Mouse (Mus musculus) ES-E14 (cell line): ENCODE measurements around the gene Trim62. TPM values are rescaled to one million over a fixed set of nuclear protein-coding genes. Genes with fewer than 3 reads are reported as not detected.

Experiments used
- DNase-seq: peaks from one replicate; pipeline ENCODE4 v3.0.0-alpha.2; 2013; ENCODE audit warnings: low read depth, low spot score
- H3K27ac ChIP-seq: 2 replicates; pipeline ENCODE4 v1.5.1; 2012; ENCODE audit warnings: low read depth, mild to moderate bottlenecking, low read length, moderate library complexity, mixed read lengths; ENCODE audit not compliant: poor library complexity, insufficient read depth, severe bottlenecking
- H3K36me3 ChIP-seq: 2 replicates; pipeline ENCODE4 v1.6.1; 2012; ENCODE audit warnings: mild to moderate bottlenecking, low read length, moderate library complexity, mixed read lengths; ENCODE audit not compliant: control insufficient read depth, poor library complexity, insufficient read depth, severe bottlenecking
- H3K4me1 ChIP-seq, 2 experiments: fragments of 150-350 bp in 1 of 2; sonication (generic) in 1 of 2; 2 replicates each; pipeline ENCODE4 v1.6.1; 2012; ENCODE audit warnings: low read length in 2 of 2, mild to moderate bottlenecking in 1 of 2, mixed read lengths in 1 of 2; ENCODE audit not compliant: control insufficient read depth in 2 of 2, insufficient read depth in 2 of 2, poor library complexity in 1 of 2
- H3K4me3 ChIP-seq, 2 experiments: fragments of 150-350 bp in 1 of 2; sonication (generic) in 1 of 2; 2 replicates each; pipeline ENCODE4 v1.5.1; 2012; ENCODE audit warnings: low read length in 2 of 2, low read depth in 1 of 2, mild to moderate bottlenecking in 1 of 2, mixed read lengths in 1 of 2; ENCODE audit not compliant: insufficient read depth in 1 of 2, poor library complexity in 1 of 2, severe bottlenecking in 1 of 2
- H3K9ac ChIP-seq: 2 replicates; pipeline ENCODE4 v1.6.1; 2012; ENCODE audit warnings: low read depth, mild to moderate bottlenecking, low read length, mixed read lengths; ENCODE audit not compliant: poor library complexity, insufficient read depth, severe bottlenecking
- H3K9me3 ChIP-seq: fragments of 150-350 bp; sonication (generic); 2 replicates; pipeline ENCODE4 v1.6.1; 2012; ENCODE audit warnings: low read depth, mild to moderate bottlenecking, low read length; ENCODE audit not compliant: control insufficient read depth, insufficient read depth
- CHD2 ChIP-seq: IDR thresholded peaks from 2 replicates; pipeline ENCODE4 v1.6.1; 2014; ENCODE audit warnings: mild to moderate bottlenecking, low read depth, low read length, inconsistent platforms
- HCFC1 ChIP-seq: IDR thresholded peaks from 2 replicates; pipeline ENCODE4 v1.6.1; 2012; ENCODE audit warnings: low read length, inconsistent platforms, borderline replicate concordance; ENCODE audit not compliant: insufficient read depth
- MAFK ChIP-seq: IDR thresholded peaks from 2 replicates; pipeline ENCODE4 v1.6.1; 2014; ENCODE audit warnings: mild to moderate bottlenecking, low read depth, low read length, inconsistent platforms; ENCODE audit not compliant: insufficient read depth
- ZC3H11A ChIP-seq: IDR thresholded peaks from 2 replicates; pipeline ENCODE4 v1.6.1; 2012; ENCODE audit warnings: low read depth, mild to moderate bottlenecking, inconsistent platforms, low read length, borderline replicate concordance
- ZNF384 ChIP-seq: IDR thresholded peaks from 2 replicates; pipeline ENCODE4 v1.6.1; 2012; ENCODE audit warnings: low read depth, low read length, inconsistent platforms
- in situ Hi-C, 2 experiments: fragments of 600-800 bp; cut with MboI; formaldehyde crosslinking; loops; one replicate each; pipeline ENCODE4 v1.15.1; 2025; ENCODE audit warnings: low sequenced_read_pairs in 2 of 2, inconsistent platforms in 1 of 2; ENCODE audit not compliant: unreplicated experiment in 2 of 2
- total RNA-seq: library from RNA; depleted of rRNA; stranded (reverse); fragments of 300-350 nt; gene quantifications from 2 replicates; pipeline ENCODE4 v1.2.3, GENCODE M21; 2012

Trim62 gene
- total RNA-seq, 1 experiment = 0.54 TPM

DNA sequence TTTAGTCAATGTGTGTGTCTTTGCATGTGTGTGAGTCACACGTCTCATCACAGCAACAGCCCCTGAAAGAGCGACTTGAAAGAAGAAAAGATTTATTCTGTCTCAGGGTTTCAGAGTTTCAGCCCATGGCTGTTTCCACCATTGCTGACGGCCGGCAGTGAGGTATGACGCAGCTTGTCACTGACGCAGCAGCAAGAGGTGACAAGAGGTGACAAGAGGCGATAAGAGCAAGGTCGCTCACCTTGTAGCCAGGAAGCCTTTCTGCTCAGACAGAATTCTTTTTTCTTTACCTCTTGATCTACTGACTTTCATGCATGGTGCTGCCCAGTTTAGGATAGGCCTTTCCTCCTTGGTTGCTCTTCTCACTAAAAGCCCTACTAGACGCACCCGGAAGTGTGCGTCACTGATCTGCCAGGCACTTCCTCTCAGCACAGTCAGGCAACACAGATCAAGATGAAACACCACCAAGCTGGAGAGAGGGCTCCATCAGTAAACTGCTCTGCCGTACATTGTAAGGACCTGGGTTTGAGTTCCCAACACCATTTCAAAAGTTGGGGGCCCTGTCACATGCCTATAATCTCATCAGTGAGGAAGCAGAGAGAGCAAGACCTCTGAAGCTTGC lies 31.0 kb upstream of the Trim62 start:
- DNase-seq = no peak
- in situ Hi-C loops = no loop called here

DNA sequence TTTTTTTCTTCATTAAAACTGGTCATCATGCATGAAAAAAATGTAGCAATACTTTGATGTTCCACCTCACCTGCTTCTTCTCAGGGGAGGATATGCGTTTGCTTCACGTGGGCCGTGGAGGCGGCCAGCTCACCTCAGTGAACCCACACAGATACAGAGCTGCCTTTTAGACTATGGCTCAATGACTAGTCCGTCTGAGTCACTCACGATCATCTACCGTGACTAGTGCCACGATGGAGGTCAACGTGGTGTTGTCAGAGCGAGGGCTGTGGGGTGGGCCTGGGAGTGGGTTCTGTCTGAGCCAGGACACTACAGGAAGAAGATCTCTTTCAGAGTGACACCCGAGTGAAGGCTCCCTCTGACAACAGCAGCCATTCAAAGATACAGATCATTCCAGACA lies 30.3 kb upstream of the Trim62 start:
- H3K27ac ChIP-seq = no peak overlapping the region
- no peak overlapping the region for H3K4me3 ChIP-seq
- no peak overlapping the region for H3K9ac ChIP-seq
- no peaks in the 10 kb centered on the region for H3K36me3 ChIP-seq
- no peak for TF ChIP-seq ZNF384
- TF ChIP-seq HCFC1 = no peak
- TF ChIP-seq ZC3H11A = no peak
- TF ChIP-seq CHD2 = no peak
- no peak for TF ChIP-seq MAFK
- peaks cover 0 to 5% of the 10 kb centered on the region in 2 experiments; a peak in 1 of 4 replicates for H3K4me1 ChIP-seq
- no peaks in the 10 kb centered on the region for H3K9me3 ChIP-seq
- in situ Hi-C loops = no loop called here
- no peak for DNase-seq

More for the DNA sequence above, 31.0 kb upstream of the Trim62 start:
- Histone ChIP-seq H3K4me1 (peaks cover 0 to 5% of the 10 kb centered on the region in 2 experiments; a peak in 1 of 4 replicates), H3K9ac (no peak overlapping the region), H3K36me3 (no peaks in the 10 kb centered on the region), H3K27ac (no peak overlapping the region), H3K9me3 (no peaks in the 10 kb centered on the region), H3K4me3 (no peak overlapping the region)
- TF ChIP-seq ZNF384 (no peak), CHD2 (no peak), HCFC1 (no peak), MAFK (no peak), ZC3H11A (no peak)

GRCm38 (mm10) chr4:128855613-128856040 lies 27.8 kb upstream of the Trim62 start:
- no peak overlapping the region for H3K9ac ChIP-seq
- no peak for TF ChIP-seq CHD2
- no peak for TF ChIP-seq ZC3H11A
- TF ChIP-seq MAFK = no peak
- TF ChIP-seq ZNF384 = no peak
- no peak for TF ChIP-seq HCFC1

GRCm38 (mm10) chr4:128857212-128857611 lies 26.2 kb upstream of the Trim62 start:
- H3K9ac ChIP-seq = 0 out of 2 replicates have a peak overlapping the region, but pooled peaks have one; percentile 7
- H3K4me1 ChIP-seq = peaks cover 0 to 6% of the 10 kb centered on the region in 2 experiments; a peak in 1 of 4 replicates
- no peak overlapping the region for H3K27ac ChIP-seq
- no peak for DNase-seq
- no peak for TF ChIP-seq MAFK
- TF ChIP-seq HCFC1 = no peak
- no peak for TF ChIP-seq ZNF384
- no peak for TF ChIP-seq ZC3H11A
- TF ChIP-seq CHD2 = no peak
- in situ Hi-C loops = no loop called here
- H3K4me3 ChIP-seq = no peak overlapping the region
- H3K36me3 ChIP-seq = no peaks in the 10 kb centered on the region
- no peaks in the 10 kb centered on the region for H3K9me3 ChIP-seq

More at GRCm38 (mm10) chr4:128855613-128856040, 27.8 kb upstream of the Trim62 start:
- no peak for DNase-seq
- H3K27ac ChIP-seq = no peak overlapping the region; the same call in 1 of the 2 replicates
- H3K4me1 ChIP-seq = peaks cover 0 to 5% of the 10 kb centered on the region in 2 experiments; a peak in 1 of 4 replicates
- no peaks in the 10 kb centered on the region for H3K9me3 ChIP-seq
- no peaks in the 10 kb centered on the region for H3K36me3 ChIP-seq
- in situ Hi-C loops = no loop called here
- H3K4me3 ChIP-seq = no peak overlapping the region
